In genomic region chr11:69948763-69949150, GRCm38 (mm10) we compare ENCODE assay signal across 7 mouse cellular contexts. TPM values are rescaled to one million over a fixed set of nuclear protein-coding genes. Genes with fewer than 3 reads are reported as not detected.
A peak's percentile ranks its signal among the peaks of the same experiment; 100 is the strongest.
DNase-seq lines count a peak whose midpoint lies in the region; ATAC-seq and TF ChIP-seq lines count a peak whose summit lies in the region.

No protein-coding gene starts in this region.

- ATAC-seq in granulocyte monocyte progenitor cell, adult 5-6 weeks (replicated peaks; ENCODE audit: poor library complexity, severe bottlenecking) = peak; percentile 74
- ATAC-seq in intestine, postnatal 0 days = peak; percentile 39; the same call in 1 of the 2 replicates

- peak overlapping the region; percentile 47 for H3K4me3 ChIP-seq in intestine, postnatal 0 days (ENCODE audit: low read depth, low read length)
- H3K4me3 ChIP-seq in midbrain, embryonic 10.5 days = peak overlapping the region; percentile 56

- H3K4me1 ChIP-seq in intestine, postnatal 0 days (replicated peaks; ENCODE audit: control insufficient read depth, insufficient read depth, low read length) = peaks cover 10% of the 10 kb centered on the region
- H3K4me1 ChIP-seq in midbrain, embryonic 10.5 days = peaks cover 33% of the 10 kb centered on the region

- H3K27me3 ChIP-seq in intestine, postnatal 0 days (replicated peaks; ENCODE audit: control insufficient read depth, insufficient read depth, low read length) = no peaks in the 10 kb centered on the region
- H3K27me3 ChIP-seq in midbrain, embryonic 10.5 days (ENCODE audit: low read depth, poor library complexity, severe bottlenecking) = peaks cover 15% of the 10 kb centered on the region

- under 1% methylated on average over 14 of the region's 14 CpGs for WGBS in intestine, postnatal 0 days
- WGBS in midbrain, embryonic 10.5 days = 0% methylated on average over 14 of the region's 14 CpGs

- intact Hi-C loops in left cerebral cortex, postnatal 36 days (cut with DNase I) = loop anchor here (2.0 kb wide), 1 partner anchor 14 kb away; the partner anchor contains the start of gene Ybx2

- TF ChIP-seq CTCF in intestine, postnatal 0 days (IDR thresholded peaks at IDR 0.05; ENCODE audit: low read depth) = peak; percentile 97

- no peaks in the 10 kb centered on the region for H3K36me3 ChIP-seq in intestine, postnatal 0 days (ENCODE audit: control insufficient read depth, insufficient read depth)
- peaks cover 26% of the 10 kb centered on the region for H3K36me3 ChIP-seq in midbrain, embryonic 10.5 days

- peak overlapping the region; percentile 18; the same call in 1 of the 2 replicates for H3K9ac ChIP-seq in intestine, postnatal 0 days (ENCODE audit: low read depth, low read length)

- no peaks in the 10 kb centered on the region for H3K9me3 ChIP-seq in intestine, postnatal 0 days (ENCODE audit: control insufficient read depth)
- no peaks in the 10 kb centered on the region for H3K9me3 ChIP-seq in midbrain, embryonic 10.5 days (replicated peaks)

- no peak overlapping the region for H3K27ac ChIP-seq in intestine, postnatal 0 days (ENCODE audit: low read depth, low read length)
- H3K27ac ChIP-seq in midbrain, embryonic 10.5 days (replicated peaks) = peak overlapping the region; percentile 92

- peak; percentile 92 for DNase-seq in adrenal gland, postnatal 10 days
- DNase-seq in embryo, embryonic 9.5 days (ENCODE audit: extremely low spot score) = peak; percentile 90
- peak; percentile 59 to 70 for DNase-seq in left cerebral cortex, postnatal 36 days (ENCODE audit: low spot score in 2 of 2)
- DNase-seq in midbrain, embryonic 10.5 days (ENCODE audit: low spot score) = peak; percentile 90
- peak; percentile 95 for DNase-seq in skeletal muscle tissue, adult 2 months (ENCODE audit: low read depth, low spot score)

- peak overlapping the region; percentile 74 for H3K4me2 ChIP-seq in intestine, postnatal 0 days (replicated peaks; ENCODE audit: low read depth)

RNA-seq across cellular contexts. Expression of gene Slc2a4, which starts 0.8 kb away (rescaled TPM):
- 10 to 100 TPM; 67.6 to 81.9 TPM for total RNA-seq in adrenal gland, postnatal 10 days (2021)
- total RNA-seq in granulocyte monocyte progenitor cell, adult 5-6 weeks (2014; fragmentation: Nextera tagmentation) = not detected in 2 replicates
- total RNA-seq in granulocyte monocyte progenitor cell, adult 5-6 weeks (2017) = not detected in 2 replicates
- polyA plus RNA-seq in intestine, postnatal 0 days (2015; fragmentation: Nextera tagmentation; extraction: Ambion mirVana) = 18.3 and 18.7 TPM in 2 replicates
- total RNA-seq in left cerebral cortex, postnatal 36 days (2021) = 1 to 10 TPM; 3.6 to 4.4 TPM
- 12.6 and 12.8 TPM in 2 replicates for polyA plus RNA-seq in midbrain, embryonic 10.5 days (2016; fragmentation: Nextera tagmentation; extraction: Ambion mirVana)

RNA-seq across cellular contexts. Expression of gene Ybx2, which starts 13.2 kb away (rescaled TPM):
- 10 to 100 TPM; 19.6 to 44.5 TPM for total RNA-seq in adrenal gland, postnatal 10 days (2021)
- total RNA-seq in granulocyte monocyte progenitor cell, adult 5-6 weeks (2014; fragmentation: Nextera tagmentation) = not detected in 2 replicates
- 2.1 TPM in 1 of 2 replicates, not detected in the other for total RNA-seq in granulocyte monocyte progenitor cell, adult 5-6 weeks (2017)
- 0.42 and 0.43 TPM in 2 replicates for polyA plus RNA-seq in intestine, postnatal 0 days (2015; fragmentation: Nextera tagmentation; extraction: Ambion mirVana)
- 10 to 100 TPM in 1 of 2 experiments, 1 to 10 TPM in 1; 4.6 to 14.7 TPM for total RNA-seq in left cerebral cortex, postnatal 36 days (2021)
- 2.4 and 2.8 TPM in 2 replicates for polyA plus RNA-seq in midbrain, embryonic 10.5 days (2016; fragmentation: Nextera tagmentation; extraction: Ambion mirVana)

RNA-seq across cellular contexts. Expression of gene Cldn7, which starts 15.8 kb away (rescaled TPM):
- 1 to 10 TPM in 1 of 2 experiments, under 1 TPM in 1; 0.70 to 1.2 TPM for total RNA-seq in adrenal gland, postnatal 10 days (2021)
- not detected in 2 replicates for total RNA-seq in granulocyte monocyte progenitor cell, adult 5-6 weeks (2014; fragmentation: Nextera tagmentation)
- not detected in 2 replicates for total RNA-seq in granulocyte monocyte progenitor cell, adult 5-6 weeks (2017)
- 1,243 and 1,341 TPM in 2 replicates for polyA plus RNA-seq in intestine, postnatal 0 days (2015; fragmentation: Nextera tagmentation; extraction: Ambion mirVana)
- total RNA-seq in left cerebral cortex, postnatal 36 days (2021) = not detected
- polyA plus RNA-seq in midbrain, embryonic 10.5 days (2016; fragmentation: Nextera tagmentation; extraction: Ambion mirVana) = 7.1 and 7.6 TPM in 2 replicates

RNA-seq across cellular contexts. Expression of gene Eif5a, which starts 27.0 kb away (rescaled TPM):
- 100 to 1,000 TPM; 578 to 644 TPM for total RNA-seq in adrenal gland, postnatal 10 days (2021)
- 1,453 and 1,476 TPM in 2 replicates for total RNA-seq in granulocyte monocyte progenitor cell, adult 5-6 weeks (2014; fragmentation: Nextera tagmentation)
- 890 and 976 TPM in 2 replicates for total RNA-seq in granulocyte monocyte progenitor cell, adult 5-6 weeks (2017)
- 716 and 774 TPM in 2 replicates for polyA plus RNA-seq in intestine, postnatal 0 days (2015; fragmentation: Nextera tagmentation; extraction: Ambion mirVana)
- 100 to 1,000 TPM; 406 to 453 TPM for total RNA-seq in left cerebral cortex, postnatal 36 days (2021)
- 2,258 and 2,701 TPM in 2 replicates for polyA plus RNA-seq in midbrain, embryonic 10.5 days (2016; fragmentation: Nextera tagmentation; extraction: Ambion mirVana)

RNA-seq across cellular contexts. Expression of gene Ctdnep1, which starts 32.2 kb away (rescaled TPM):
- total RNA-seq in adrenal gland, postnatal 10 days (2021) = 100 to 1,000 TPM; 117 to 148 TPM
- total RNA-seq in granulocyte monocyte progenitor cell, adult 5-6 weeks (2014; fragmentation: Nextera tagmentation) = 191 and 254 TPM in 2 replicates
- 19.3 and 23.8 TPM in 2 replicates for total RNA-seq in granulocyte monocyte progenitor cell, adult 5-6 weeks (2017)
- 23.2 and 24.1 TPM in 2 replicates for polyA plus RNA-seq in intestine, postnatal 0 days (2015; fragmentation: Nextera tagmentation; extraction: Ambion mirVana)
- total RNA-seq in left cerebral cortex, postnatal 36 days (2021) = 100 to 1,000 TPM; 112 to 128 TPM
- 20.5 and 26.3 TPM in 2 replicates for polyA plus RNA-seq in midbrain, embryonic 10.5 days (2016; fragmentation: Nextera tagmentation; extraction: Ambion mirVana)

Comparison
In these comparisons a context has a peak if more than half of its experiments do, and no peak if none do; other contexts are left out.
1. RNA of gene Slc2a4, which starts 0.8 kb away (total RNA-seq): 67.6 to 81.9 TPM in adrenal gland, postnatal 10 days; 3.6 to 4.4 TPM in left cerebral cortex, postnatal 36 days and not detected in granulocyte monocyte progenitor cell, adult 5-6 weeks; every median in the first group is over 10 times any median in the second.
2. Peak in every context shown above with its lines, with median percentiles within 50 percentile points of each other: DNase-seq.